Mouse (Mus musculus) left cerebral cortex, adult 9 months (tissue): Measurements from ENCODE around the gene Olfr1101.

Source experiments
- DNase-seq, 2 experiments: peaks; one replicate each; pipeline ENCODE4 v3.0.0; 2022; ENCODE audit warnings: low spot score in 2 of 2

The Olfr1101 gene

DNA sequence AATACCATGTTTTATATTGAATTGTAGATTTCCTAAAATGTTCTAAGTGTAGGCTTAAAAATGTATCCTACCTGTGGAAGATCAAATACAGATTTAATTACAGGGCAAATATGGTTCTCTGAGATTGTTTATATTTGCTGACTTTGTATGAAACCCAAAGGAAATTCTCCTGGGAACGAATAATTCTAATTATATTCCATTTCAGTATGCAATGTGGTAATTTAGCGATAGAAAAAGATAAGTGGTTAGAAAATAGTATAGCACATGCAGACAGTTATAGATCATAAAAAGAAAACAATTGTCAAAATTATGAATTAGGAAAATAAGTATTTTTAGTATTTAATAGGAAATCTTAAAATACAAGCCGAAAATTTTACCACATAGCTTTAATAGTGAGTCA, at the start of gene Olfr1101:
Gene Olfr1101 (minus strand): TSS at position 101 of the 400 bp plus-strand sequence.
- no peak for DNase-seq

DNA sequence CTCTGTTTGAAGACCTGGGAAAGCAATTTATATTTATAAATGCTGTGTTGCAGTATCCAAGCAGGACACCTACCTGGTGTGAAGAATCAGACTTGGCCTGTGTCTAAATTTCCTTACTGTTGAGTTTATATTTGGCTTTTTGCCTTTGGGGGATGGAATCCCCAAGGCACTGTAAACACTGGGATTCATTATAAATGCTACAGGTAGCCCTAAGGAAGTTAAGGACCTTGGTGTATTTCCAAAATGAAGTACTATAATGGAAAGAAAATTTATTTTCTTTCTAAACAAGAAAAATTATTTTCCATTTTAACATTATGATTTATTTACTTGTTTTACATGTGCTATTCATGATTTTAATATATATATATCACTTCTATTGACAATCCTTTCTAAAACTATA, 45.4 kb upstream of the Olfr1101 start, which contains the start of gene Olfr1105:
Gene Olfr1105 (minus strand): TSS at position 101 of the 400 bp plus-strand sequence.
- DNase-seq = no peak

DNA sequence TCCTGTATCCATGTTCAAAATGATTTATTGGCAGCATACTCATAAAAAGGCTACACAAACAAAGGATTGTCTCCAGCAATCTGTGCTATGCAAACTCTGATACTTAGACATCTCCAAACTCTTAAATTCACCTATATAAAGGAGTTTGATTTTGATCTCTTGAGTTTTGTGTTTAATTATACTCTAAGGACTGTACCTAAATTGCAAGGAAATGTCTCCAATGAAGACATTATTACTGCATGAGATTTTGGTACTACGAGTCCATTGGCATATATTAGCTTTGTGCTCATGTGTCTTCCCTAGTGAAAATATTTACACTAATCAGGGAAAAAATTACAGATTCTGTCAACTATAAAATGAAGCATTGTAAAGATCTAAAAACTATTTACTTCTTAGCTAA, 36.0 kb upstream of the Olfr1101 start, which contains the start of gene Olfr1104:
Gene Olfr1104 (minus strand): TSS at position 101 of the 400 bp plus-strand sequence.
- no peak for DNase-seq

DNA sequence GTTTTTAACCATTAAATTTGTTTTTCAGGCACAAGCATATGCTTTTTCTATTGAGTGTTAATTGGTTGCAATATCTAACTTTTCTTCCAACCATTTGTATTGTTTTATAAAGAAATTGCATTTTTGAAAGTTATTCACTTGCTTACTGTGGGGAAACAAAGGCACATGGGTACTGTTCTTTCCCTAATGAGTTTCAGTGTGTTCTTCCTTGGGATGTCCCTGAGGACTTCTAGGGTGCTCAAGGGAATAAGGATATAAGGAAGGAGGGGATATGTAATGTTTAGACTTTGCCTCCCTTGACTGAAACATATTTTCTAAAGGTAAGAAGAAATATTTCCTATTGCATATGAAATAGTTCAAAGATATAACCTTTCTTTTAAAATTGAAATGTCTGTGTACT, 7.1 kb upstream of the Olfr1101 start, which contains the start of gene Olfr1102:
Gene Olfr1102 (plus strand): TSS at position 301 of the 400 bp plus-strand sequence.
- DNase-seq = no peak

DNA sequence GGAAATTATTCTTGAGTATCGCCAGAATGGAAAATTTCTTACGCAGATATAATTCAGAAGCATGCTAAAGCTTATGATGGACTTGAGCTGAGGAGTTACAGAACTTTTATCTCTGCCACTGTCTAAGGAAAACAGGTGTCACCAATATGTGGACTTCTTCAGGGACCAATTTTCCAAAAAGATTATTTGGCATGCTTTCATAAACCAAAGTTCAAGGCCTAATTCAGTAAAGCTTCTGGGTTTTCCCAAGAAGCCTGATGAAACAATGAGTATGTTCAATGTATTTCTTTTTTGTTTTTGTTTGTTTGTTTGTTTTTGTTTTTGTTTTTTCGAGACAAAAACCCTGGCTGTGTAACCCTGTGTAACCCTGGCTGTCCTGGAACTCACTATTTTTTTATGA, 11.2 kb downstream of the Olfr1101 start, which contains the start of gene Olfr1100:
Gene Olfr1100 (minus strand): TSS at position 101 of the 400 bp plus-strand sequence.
- no peak for DNase-seq

DNA sequence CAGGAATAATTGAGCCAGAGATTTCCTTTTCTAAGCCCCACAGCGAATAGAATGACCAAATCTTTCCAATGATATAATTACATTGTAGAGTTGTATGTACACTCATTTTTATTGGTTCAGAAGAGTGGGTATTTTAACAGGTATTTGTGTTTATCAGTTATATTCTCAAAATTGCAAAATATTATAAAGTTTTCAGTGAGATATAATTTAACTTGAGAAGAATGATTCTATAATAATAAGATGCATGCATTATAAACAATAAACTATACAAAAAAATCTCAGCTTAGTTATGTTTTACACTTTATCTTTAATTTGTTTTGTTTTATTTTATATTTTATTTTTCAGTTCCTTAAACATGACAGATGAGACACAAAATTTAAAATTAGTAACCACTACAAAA, 30.4 kb downstream of the Olfr1101 start, which contains the start of gene Olfr1099:
Gene Olfr1099 (minus strand): TSS at position 101 of the 400 bp plus-strand sequence.
- DNase-seq = no peak
